In genomic region chr7:89177926-89178325, GRCm38 (mm10) we compare ENCODE assay signal across 17 mouse cellular contexts.
DNase-seq lines count a peak whose midpoint lies in the region; ATAC-seq and TF ChIP-seq lines count a peak whose summit lies in the region.
"Had no signal": no experiment of that assay in that cellular context is flagged by ENCODE, and none has a peak within 500 bp of the region (broad histone marks: within the 10 kb centered on the region; RNA-seq: fewer than 3 reads in every experiment).

No protein-coding gene starts in this region.

- peak; percentile 54 for ATAC-seq in lung, postnatal 0 days
- peak; percentile 91 for ATAC-seq in monocyte, adult 5-6 weeks (replicated peaks; ENCODE audit: insufficient number of reproducible peaks, low FRiP score, low TSS enrichment, poor library complexity, severe bottlenecking)

- DNase-seq in lung, postnatal 0 days (ENCODE audit: low spot score) = peak; percentile 63
- DNase-seq in lung, postnatal 10 days = no peak
- DNase-seq in CH12.LX (ENCODE audit: extremely low read depth) = peak; percentile 65
- DNase-seq in frontal cortex, postnatal 14 days (ENCODE audit: low spot score in 2 of 2) = no peak
- DNase-seq in cerebellum, adult 11-12 months = no peak
- no peak for DNase-seq in Muller cell, postnatal 12 days (ENCODE audit: inconsistent ontology term)
- DNase-seq: kidney, adult 8-10 months; lung, embryonic 14.5 days; thymus, adult 2 months had no signal

- H3K4me2 ChIP-seq in lung, postnatal 0 days (replicated peaks; ENCODE audit: low read depth, low read length) = no peak overlapping the region
- no peak overlapping the region for H3K4me2 ChIP-seq in CH12.LX (ENCODE audit: insufficient read depth, low read depth, poor library complexity, severe bottlenecking)
- H3K4me2 ChIP-seq: heart, embryonic 13.5 days; limb, embryonic 15.5 days; lung, embryonic 14.5 days had no signal

- H3K79me2 ChIP-seq in CH12.LX (replicated peaks; ENCODE audit: control insufficient read depth, extremely low read depth, insufficient read depth, poor library complexity, severe bottlenecking) = no peaks in the 10 kb centered on the region

- no peak overlapping the region for H3K9ac ChIP-seq in lung, postnatal 0 days (replicated peaks; ENCODE audit: low read depth)
- no peak overlapping the region for H3K9ac ChIP-seq in CH12.LX (ENCODE audit: insufficient read depth, low read depth)
- H3K9ac ChIP-seq: heart, embryonic 13.5 days; limb, embryonic 15.5 days; lung, embryonic 14.5 days had no signal

- no peaks in the 10 kb centered on the region for H3K27me3 ChIP-seq in lung, postnatal 0 days (replicated peaks; ENCODE audit: insufficient read depth, low read length)
- H3K27me3 ChIP-seq in CH12.LX (replicated peaks) = no peaks in the 10 kb centered on the region
- H3K27me3 ChIP-seq: heart, embryonic 13.5 days; limb, embryonic 15.5 days had no signal

- in situ Hi-C loops in CH12.LX (cut with MboI; ENCODE audit: low pct_ligation_motif_present, low pct_unique_long_range_greater_than_20kb, low sequenced_read_pairs) = no loop called here

- dilution Hi-C loops in CH12.LX (cut with MboI; ENCODE audit: extremely low pct_ligation_motif_present, extremely low pct_unique_long_range_greater_than_20kb, low sequenced_read_pairs) = no loop called here

- no peak for TF ChIP-seq RAD21 in CH12.LX (IDR thresholded peaks at IDR 0.05; ENCODE audit: low read depth, low read length)

- TF ChIP-seq EP300 in lung, postnatal 0 days (IDR thresholded peaks at IDR 0.05) = no peak
- TF ChIP-seq EP300 in CH12.LX (IDR thresholded peaks at IDR 0.05; ENCODE audit: low read length) = no peak

- H3K4me1 ChIP-seq in lung, postnatal 0 days (ENCODE audit: insufficient read depth, low read depth, low read length) = no peaks in the 10 kb centered on the region; the same call in 1 of the 2 replicates
- peaks cover 10 to 76% of the 10 kb centered on the region in 2 experiments for H3K4me1 ChIP-seq in CH12.LX (ENCODE audit: control insufficient read depth in 1 of 2, insufficient read depth in 2 of 2)
- H3K4me1 ChIP-seq in brown adipose tissue, adult 24 weeks (ENCODE audit: control insufficient read depth, insufficient read depth, insufficient read length, low read length) = peaks cover 6% of the 10 kb centered on the region; the same call in 1 of the 2 replicates
- H3K4me1 ChIP-seq: embryonic facial prominence, embryonic 10.5 days; hindbrain, embryonic 10.5 days; midbrain, embryonic 10.5 days had no signal

- no peak for TF ChIP-seq POLR2A in CH12.LX (IDR thresholded peaks at IDR 0.05; ENCODE audit: low read depth, low read length)

- no peak overlapping the region for H3K4me3 ChIP-seq in lung, postnatal 0 days (ENCODE audit: low read depth, low read length)
- H3K4me3 ChIP-seq in CH12.LX (replicated peaks in 1 of 3; ENCODE audit: low read depth in 2 of 3, low read length in 2 of 3, poor library complexity in 1 of 3) = no peak overlapping the region
- no peak overlapping the region for H3K4me3 ChIP-seq in brown adipose tissue, adult 24 weeks (ENCODE audit: insufficient read depth, low read depth, low read length)
- H3K4me3 ChIP-seq: embryonic facial prominence, embryonic 10.5 days; heart, embryonic 13.5 days; hindbrain, embryonic 10.5 days; limb, embryonic 15.5 days; midbrain, embryonic 10.5 days; myocyte had no signal

- H3K9me3 ChIP-seq in lung, postnatal 0 days (ENCODE audit: low read length) = no peaks in the 10 kb centered on the region
- no peaks in the 10 kb centered on the region for H3K9me3 ChIP-seq in CH12.LX (replicated peaks; ENCODE audit: low read length)
- H3K9me3 ChIP-seq: embryonic facial prominence, embryonic 10.5 days; heart, embryonic 13.5 days; hindbrain, embryonic 10.5 days; limb, embryonic 15.5 days; midbrain, embryonic 10.5 days had no signal

- H3K36me3 ChIP-seq in lung, postnatal 0 days (ENCODE audit: insufficient read depth, low read length) = no peaks in the 10 kb centered on the region
- H3K36me3 ChIP-seq in CH12.LX (replicated peaks in 1 of 2; ENCODE audit: control insufficient read depth in 1 of 2, insufficient read depth in 1 of 2, low read length in 1 of 2) = peaks cover 0 to 12% of the 10 kb centered on the region in 2 experiments
- H3K36me3 ChIP-seq: hindbrain, embryonic 10.5 days; limb, embryonic 15.5 days; midbrain, embryonic 10.5 days had no signal

- no peak overlapping the region for H3K27ac ChIP-seq in lung, postnatal 0 days (ENCODE audit: low read length)
- no peak overlapping the region for H3K27ac ChIP-seq in CH12.LX (ENCODE audit: insufficient read depth, low read depth)
- peak overlapping the region; percentile 30 for H3K27ac ChIP-seq in brown adipose tissue, adult 24 weeks (replicated peaks; ENCODE audit: low read depth, low read length)
- H3K27ac ChIP-seq: embryonic facial prominence, embryonic 10.5 days; heart, embryonic 13.5 days; hindbrain, embryonic 10.5 days; midbrain, embryonic 10.5 days had no signal

- no peak for TF ChIP-seq CTCF in lung, postnatal 0 days (IDR thresholded peaks at IDR 0.05)
- no peak for TF ChIP-seq CTCF in CH12.LX (conservative IDR thresholded peaks at IDR 0.05 in 1 of 2, IDR thresholded peaks at IDR 0.05 in 1 of 2; ENCODE audit: low read depth in 2 of 2, low read length in 2 of 2)

TF ChIP-seq in CH12.LX, 34 proteins besides CTCF, POLR2A, EP300 and RAD21:
- no peak for TF ChIP-seq IRF4 (IDR thresholded peaks at IDR 0.05; ENCODE audit: low read depth, low read length)
- no peak for TF ChIP-seq ZNF384 (IDR thresholded peaks at IDR 0.05; ENCODE audit: low read depth, low read length)
TF ChIP-seq in CH12.LX: peak in this region for 0.

Comparison
In these comparisons a context has a peak if more than half of its experiments do, and no peak if none do; other contexts are left out.
1. DNase-seq: peak in lung, postnatal 0 days (single experiment) and CH12.LX (single experiment); none in lung, postnatal 10 days (single experiment), frontal cortex, postnatal 14 days (0 of 2), cerebellum, adult 11-12 months (single experiment) and Muller cell, postnatal 12 days (single experiment).